11 mouse cellular contexts compared by ENCODE assay signal in the genomic region with DNA sequence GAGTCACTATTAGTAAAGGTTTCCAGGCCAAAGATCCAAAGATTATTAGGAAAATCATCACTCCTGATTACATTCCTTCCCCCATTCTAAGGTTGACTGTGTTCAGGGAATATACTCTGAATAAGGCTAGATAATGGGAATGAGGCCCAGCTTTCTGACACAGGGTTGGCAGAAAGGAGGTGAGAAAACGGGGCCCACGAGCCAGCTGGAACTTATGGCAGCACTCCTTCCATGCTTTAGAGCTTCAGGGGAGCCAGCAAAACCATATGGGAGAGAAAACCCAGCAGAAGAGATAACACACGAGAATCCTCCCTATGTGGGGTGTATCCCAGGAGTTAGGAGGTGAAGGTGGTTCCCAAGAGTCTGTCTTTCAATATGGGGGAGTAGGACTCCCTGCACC.
DNase-seq lines count a peak whose midpoint lies in the region; ATAC-seq and TF ChIP-seq lines count a peak whose summit lies in the region.
"Had no signal": no experiment of that assay in that cellular context is flagged by ENCODE, and none has a peak within 500 bp of the region (broad histone marks: within the 10 kb centered on the region; RNA-seq: fewer than 3 reads in every experiment).

No protein-coding gene starts in this region.

- TF ChIP-seq CTCF in cerebellum, adult 2 months (IDR thresholded peaks at IDR 0.05; ENCODE audit: borderline replicate concordance, insufficient read depth, low read depth, low read length), result no peak

- TF ChIP-seq POLR2A in cerebellum, adult 2 months (IDR thresholded peaks at IDR 0.05; ENCODE audit: borderline replicate concordance, insufficient read depth, low read length), result no peak

- ATAC-seq in CD4-positive, CD25-positive, alpha-beta regulatory T cell, adult 4 months, result no peak

- no peak overlapping the region for H3K27ac ChIP-seq in cerebellum, adult 2 months (ENCODE audit: insufficient read depth, low read length)
- H3K27ac ChIP-seq: hindbrain, embryonic 12.5 days; liver, embryonic 14.5 days had no signal

- WGBS in cerebellum, adult 2 months, result 15% methylated on average over 3 of the region's 3 CpGs

- peak; percentile 46 to 78 for DNase-seq in cerebellum, adult 2 months
- DNase-seq in cerebellum, postnatal 36 days, result peak; percentile 43 to 57
- peak; percentile 87 for DNase-seq in layer of hippocampus, adult 9-11 months
- DNase-seq in right cerebral cortex, adult 2 months (ENCODE audit: low spot score in 2 of 2), result peak; percentile 81 to 82
- DNase-seq in spleen, adult 12 weeks (ENCODE audit: low spot score), result no peak
- no peak for DNase-seq in urinary bladder, adult 2 months (ENCODE audit: low spot score)
- DNase-seq: kidney, postnatal 14 days had no signal

- no peak overlapping the region for H3K4me3 ChIP-seq in cerebellum, adult 2 months (replicated peaks; ENCODE audit: insufficient read depth, low read depth, low read length)
- H3K4me3 ChIP-seq: hindbrain, embryonic 12.5 days had no signal

- H3K27me3 ChIP-seq in cerebellum, adult 2 months (ENCODE audit: control insufficient read depth, insufficient read depth, low read length), result no peaks in the 10 kb centered on the region
- H3K27me3 ChIP-seq: hindbrain, embryonic 12.5 days; megakaryocyte, embryonic 14.5 days had no signal

- H3K4me1 ChIP-seq in cerebellum, adult 2 months (ENCODE audit: control insufficient read depth, insufficient read depth, low read length), result peaks cover 4% of the 10 kb centered on the region; the same call in 1 of the 2 replicates
- H3K4me1 ChIP-seq: hindbrain, embryonic 12.5 days had no signal

Comparison
In these comparisons a context has a peak if more than half of its experiments do, and no peak if none do; other contexts are left out.
1. DNase-seq: peak in cerebellum, adult 2 months (2 of 2), cerebellum, postnatal 36 days (2 of 2), layer of hippocampus, adult 9-11 months (single experiment) and right cerebral cortex, adult 2 months (2 of 2); none in spleen, adult 12 weeks (single experiment) and urinary bladder, adult 2 months (single experiment).